Mouse (Mus musculus): ENCODE results near the gene Pnpla1. TPM values are rescaled to one million over a fixed set of nuclear protein-coding genes. Genes with fewer than 3 reads are reported as not detected.

Gene Pnpla1
- 0.02 and 0.04 TPM in 2 replicates for polyA plus RNA-seq (2015; fragmentation: Nextera tagmentation; extraction: Ambion mirVana)

GRCm38 (mm10) chr17:28858205-28858604 lies at the start of gene Pnpla1:
Gene Pnpla1 (plus strand): TSS chr17:28858411.

GRCm38 (mm10) chr17:28915060-28915628 lies 56.9 kb downstream of the Pnpla1 start, which contains the start of gene 4930539E08Rik:
Gene 4930539E08Rik (minus strand): TSS chr17:28915324.

Other genes with a start within 250 kb of the Pnpla1 start
- gene Srpk1, start 235.7 kb upstream of the Pnpla1 start, polyA plus RNA-seq (2015; fragmentation: Nextera tagmentation; extraction: Ambion mirVana), result 39.4 and 42.8 TPM in 2 replicates
- gene Slc26a8, start 168.2 kb upstream of the Pnpla1 start, polyA plus RNA-seq (2015; fragmentation: Nextera tagmentation; extraction: Ambion mirVana), result 0.33 and 0.36 TPM in 2 replicates
- 37.0 and 41.2 TPM in 2 replicates for gene Mapk14, start 167.1 kb upstream of the Pnpla1 start, polyA plus RNA-seq (2015; fragmentation: Nextera tagmentation; extraction: Ambion mirVana)
- 2.0 and 2.2 TPM in 2 replicates for gene AC170998.1, start 132.3 kb upstream of the Pnpla1 start, polyA plus RNA-seq (2015; fragmentation: Nextera tagmentation; extraction: Ambion mirVana)
- 27.3 and 28.6 TPM in 2 replicates for gene Mapk13, start 89.1 kb upstream of the Pnpla1 start, polyA plus RNA-seq (2015; fragmentation: Nextera tagmentation; extraction: Ambion mirVana)
- 3.9 and 4.4 TPM in 2 replicates for gene Brpf3, start 57.3 kb upstream of the Pnpla1 start, polyA plus RNA-seq (2015; fragmentation: Nextera tagmentation; extraction: Ambion mirVana)
- 0.05 TPM in 1 of 2 replicates, not detected in the other for gene 4930539E08Rik, start 56.9 kb downstream of the Pnpla1 start, polyA plus RNA-seq (2015; fragmentation: Nextera tagmentation; extraction: Ambion mirVana)
- gene Pxt1, start 85.4 kb downstream of the Pnpla1 start, polyA plus RNA-seq (2015; fragmentation: Nextera tagmentation; extraction: Ambion mirVana), result not detected in 2 replicates
- 37.7 and 46.9 TPM in 2 replicates for gene Kctd20, start 93.5 kb downstream of the Pnpla1 start, polyA plus RNA-seq (2015; fragmentation: Nextera tagmentation; extraction: Ambion mirVana)
- gene Stk38, start 149.6 kb downstream of the Pnpla1 start, polyA plus RNA-seq (2015; fragmentation: Nextera tagmentation; extraction: Ambion mirVana), result 50.7 and 53.5 TPM in 2 replicates
- 207 and 308 TPM in 2 replicates for gene Srsf3, start 174.2 kb downstream of the Pnpla1 start, polyA plus RNA-seq (2015; fragmentation: Nextera tagmentation; extraction: Ambion mirVana)
- 92.9 and 108 TPM in 2 replicates for gene Cdkn1a, start 232.6 kb downstream of the Pnpla1 start, polyA plus RNA-seq (2015; fragmentation: Nextera tagmentation; extraction: Ambion mirVana)